Mouse (Mus musculus) regulatory T cell (primary cell): ENCODE data around the gene Syt9.

Experiments
- in situ Hi-C: fragments of 300-600 bp; cut with MboI, MseI; formaldehyde crosslinking; loops from one replicate; pipeline ENCODE4 v1.15.1; 2025; ENCODE audit warnings: high pct_unique_total_duplicates

Syt9 gene

DNA sequence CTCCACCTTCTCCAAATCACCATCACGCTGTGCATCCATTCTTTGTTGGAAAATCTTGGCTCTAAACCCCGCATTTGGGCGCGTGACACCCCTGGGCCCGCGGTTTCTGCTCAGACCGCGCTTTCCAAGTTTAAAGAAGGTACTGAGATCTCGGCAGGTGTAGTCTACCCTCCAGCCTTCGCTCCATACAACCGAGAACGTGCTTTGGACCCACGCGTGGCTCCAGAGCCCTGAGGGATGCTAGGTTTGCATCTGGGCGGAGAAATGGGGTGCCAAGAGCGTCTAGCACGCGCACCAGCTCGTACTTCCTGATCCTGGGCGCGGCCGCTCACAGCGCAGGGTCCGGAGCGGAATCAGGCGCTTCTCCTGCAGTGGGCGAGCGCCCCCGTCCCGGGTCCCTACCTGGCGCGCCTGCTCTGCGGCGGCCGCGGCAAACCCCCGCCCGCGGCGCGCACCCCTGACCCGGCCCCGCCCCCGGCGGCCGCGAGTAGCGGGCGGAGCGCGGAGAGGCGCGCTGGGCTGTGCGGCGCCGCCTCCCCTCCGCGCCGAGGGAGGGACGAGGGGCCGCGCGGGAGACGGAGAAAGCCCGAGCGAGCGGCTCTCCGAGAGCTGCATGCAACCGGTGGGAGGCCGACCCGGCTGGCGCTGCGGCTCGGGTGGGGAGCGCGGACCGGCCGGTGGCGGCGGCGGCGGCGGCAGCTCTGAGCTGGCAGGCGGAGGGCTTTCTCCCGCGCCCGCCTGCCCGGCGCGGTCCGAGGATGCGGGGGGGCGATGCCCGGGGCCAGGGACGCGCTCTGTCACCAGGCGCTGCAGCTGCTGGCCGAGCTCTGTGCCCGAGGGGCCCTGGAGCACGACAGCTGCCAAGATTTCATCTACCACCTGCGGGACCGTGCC, at the start of gene Syt9:
TSS of gene Syt9 (plus strand) at position 497 of the 894 bp plus-strand sequence.
- in situ Hi-C loops = no loop called here

DNA sequence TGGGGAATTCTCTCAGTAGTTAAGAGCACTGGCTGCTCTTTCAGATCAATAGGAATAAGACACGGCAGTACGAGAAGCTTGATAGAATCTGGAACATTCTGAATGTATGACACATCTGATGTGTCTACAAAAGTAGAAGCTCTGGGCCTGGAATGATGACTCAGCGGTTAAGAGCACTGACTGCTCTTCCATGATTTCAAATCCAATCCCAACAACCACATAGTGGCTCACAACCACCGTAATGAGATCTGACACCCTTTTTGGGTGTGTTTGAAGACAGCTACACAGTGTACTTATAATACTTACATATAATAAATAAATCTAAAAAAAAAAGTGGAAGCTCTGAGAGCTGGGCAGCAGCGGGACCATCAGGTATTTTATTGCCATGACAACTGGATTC, 31.5 kb upstream of the Syt9 start:
- in situ Hi-C loops = no loop called here

GRCm38 (mm10) chr7:107339560-107340057, 30.9 kb upstream of the Syt9 start:
- in situ Hi-C loops = no loop called here

DNA sequence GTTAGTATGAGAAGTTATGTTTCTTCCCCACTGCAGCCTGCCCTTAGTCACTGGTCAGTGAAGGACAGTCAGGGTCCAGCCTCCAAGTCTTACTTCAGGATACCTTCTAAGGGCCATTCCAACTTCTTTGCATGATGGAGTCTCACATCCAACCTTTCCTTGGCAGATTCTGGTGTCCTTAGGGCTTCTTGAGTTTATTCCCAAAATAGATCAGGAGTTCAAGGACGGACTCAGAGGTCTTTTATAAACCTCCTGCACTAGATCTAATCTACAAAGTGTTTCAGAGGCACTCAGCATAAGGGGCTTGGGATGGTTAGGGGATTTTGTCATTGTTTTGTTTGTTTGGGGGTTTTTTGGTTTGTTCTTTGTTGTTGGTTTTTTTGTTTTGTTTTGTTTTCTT, 30.3 kb upstream of the Syt9 start:
- in situ Hi-C loops = no loop called here

DNA sequence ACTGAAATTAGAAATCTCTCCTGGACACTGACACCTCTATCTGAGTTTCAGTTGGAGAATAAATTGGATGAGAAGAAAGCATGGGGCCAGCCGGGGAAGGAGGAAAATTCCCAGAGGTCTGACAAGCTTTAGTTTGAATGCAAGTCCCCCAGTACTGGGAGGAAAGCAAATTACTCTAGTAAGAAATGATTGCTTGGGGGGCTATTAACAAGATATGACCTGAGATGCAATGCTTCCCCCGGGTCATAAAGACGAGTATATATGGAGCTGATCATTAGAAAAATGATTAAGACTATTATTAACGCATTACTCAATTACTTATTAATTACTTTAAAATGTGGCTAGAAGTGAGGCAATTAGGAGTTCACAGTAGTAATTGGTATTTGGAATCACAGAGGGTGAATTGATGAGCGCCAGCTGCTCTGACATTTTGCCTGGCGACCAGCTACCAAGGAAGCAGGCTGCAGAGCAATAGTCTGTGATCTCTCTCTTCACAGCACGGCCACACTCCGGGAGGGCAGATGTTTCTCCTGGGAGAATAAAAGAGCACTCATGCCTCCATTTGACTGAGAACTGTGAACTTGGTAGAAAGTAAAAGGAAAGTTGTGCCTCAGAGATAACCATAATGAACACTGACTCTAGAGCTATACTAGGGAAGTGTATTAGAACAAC, 28.9 kb upstream of the Syt9 start:
- in situ Hi-C loops = no loop called here

GRCm38 (mm10) chr7:107349201-107349600, 21.3 kb upstream of the Syt9 start:
- in situ Hi-C loops = no loop called here

DNA sequence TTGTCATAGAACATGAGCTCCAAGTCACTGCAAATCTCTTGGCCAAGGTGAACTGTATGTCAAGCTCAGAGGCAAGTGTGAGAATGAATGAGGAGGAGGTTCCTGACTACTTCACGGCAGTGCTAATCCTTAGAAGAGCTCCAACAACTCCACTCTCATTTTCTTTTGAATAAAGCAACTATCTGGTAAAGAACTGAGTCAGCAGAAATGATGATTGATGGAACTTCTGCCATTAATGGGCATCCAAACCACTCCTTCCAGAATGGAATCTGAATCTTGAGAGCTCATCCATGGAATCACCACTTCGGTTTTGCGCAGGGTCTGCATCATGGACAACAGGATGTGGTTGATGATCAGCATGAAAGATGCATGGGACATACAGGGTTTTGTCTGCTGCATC, 8.4 kb upstream of the Syt9 start:
- in situ Hi-C loops = no loop called here

DNA sequence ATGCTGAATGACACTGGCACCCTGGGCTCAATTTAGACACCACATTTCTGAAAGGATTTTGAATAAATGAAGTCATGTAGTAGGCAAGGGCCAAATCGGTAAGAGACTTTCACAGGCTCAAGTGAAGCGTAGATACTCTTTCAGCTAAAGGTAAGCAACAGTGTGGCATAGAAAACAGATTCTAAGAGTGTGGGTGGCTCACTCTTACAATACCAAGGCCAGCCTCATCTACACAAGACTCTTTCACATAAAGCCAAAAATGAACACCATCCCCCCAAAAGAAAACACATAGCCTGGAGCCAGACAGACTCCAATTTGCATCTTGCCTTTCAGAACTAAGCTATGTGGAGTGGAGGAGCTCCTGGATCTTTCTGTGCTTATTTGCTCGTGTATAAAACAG, 7.9 kb upstream of the Syt9 start:
- in situ Hi-C loops = no loop called here

GRCm38 (mm10) chr7:107371126-107371920, 795 bp downstream of the Syt9 start:
- in situ Hi-C loops = no loop called here

DNA sequence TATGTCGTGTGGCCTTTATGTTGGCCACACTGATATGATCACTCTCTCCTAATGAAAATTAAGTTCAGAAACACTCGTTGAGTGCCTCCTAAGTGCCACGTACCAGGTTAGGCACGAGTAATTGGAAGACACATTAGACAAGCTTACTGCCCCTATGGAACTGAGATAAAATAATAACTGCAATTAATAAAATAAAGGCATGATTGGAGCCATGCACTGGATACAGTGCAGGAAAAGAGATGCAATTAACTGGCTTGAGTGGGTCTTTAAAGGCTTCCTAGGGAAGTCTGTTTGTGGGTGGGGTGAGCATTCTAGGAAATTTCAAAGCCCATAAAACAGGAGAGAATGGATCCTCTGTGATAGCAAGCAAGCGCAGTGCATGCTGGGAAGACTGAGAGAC, 10.0 kb downstream of the Syt9 start:
- in situ Hi-C loops = no loop called here

GRCm38 (mm10) chr7:107389604-107390003, 19.1 kb downstream of the Syt9 start:
- in situ Hi-C loops = no loop called here

GRCm38 (mm10) chr7:107392749-107393148, 22.2 kb downstream of the Syt9 start:
- in situ Hi-C loops = no loop called here

DNA sequence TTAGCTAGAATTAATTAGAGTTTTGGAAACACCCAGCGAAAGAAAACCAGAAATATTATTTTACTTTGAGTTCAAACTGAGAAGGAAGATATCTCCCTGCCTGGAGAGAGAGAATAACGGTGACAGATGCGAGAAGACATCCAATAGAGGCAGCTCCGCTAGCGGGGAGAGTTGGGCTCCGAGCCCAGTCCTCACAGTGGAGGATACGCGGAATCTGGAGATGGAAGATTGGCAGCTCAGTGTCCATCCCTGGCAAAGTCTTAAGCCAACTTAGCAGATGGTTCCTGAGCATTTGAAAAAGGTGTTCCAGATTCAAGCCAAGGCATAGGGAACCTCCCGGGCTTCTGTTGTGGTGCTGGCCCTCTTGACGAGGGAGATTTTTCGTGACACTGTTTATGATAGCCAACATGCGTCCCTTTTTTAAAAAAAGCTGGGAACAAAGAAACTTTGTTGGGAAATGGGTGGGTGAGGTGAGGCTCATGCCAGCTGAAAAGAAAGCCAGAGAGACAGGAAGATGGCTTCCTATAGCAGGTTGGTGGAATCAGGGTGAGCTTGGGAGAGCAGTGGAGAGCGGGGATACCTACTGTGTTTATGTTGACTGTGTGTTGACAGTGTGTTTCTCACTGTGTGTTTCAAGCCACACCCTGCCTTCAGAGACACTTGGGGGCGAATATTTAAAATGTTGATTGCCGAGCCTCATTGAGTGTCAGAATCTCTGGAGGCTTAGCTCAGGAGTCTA, 29.7 kb downstream of the Syt9 start:
- in situ Hi-C loops = no loop called here

GRCm38 (mm10) chr7:107403261-107403660, 32.7 kb downstream of the Syt9 start:
- in situ Hi-C loops = no loop called here

GRCm38 (mm10) chr7:107414928-107415327, 44.4 kb downstream of the Syt9 start:
- in situ Hi-C loops = no loop called here

GRCm38 (mm10) chr7:107417043-107417850, 46.7 kb downstream of the Syt9 start:
- in situ Hi-C loops = no loop called here

GRCm38 (mm10) chr7:107437381-107437780, 66.9 kb downstream of the Syt9 start:
- in situ Hi-C loops = no loop called here

DNA sequence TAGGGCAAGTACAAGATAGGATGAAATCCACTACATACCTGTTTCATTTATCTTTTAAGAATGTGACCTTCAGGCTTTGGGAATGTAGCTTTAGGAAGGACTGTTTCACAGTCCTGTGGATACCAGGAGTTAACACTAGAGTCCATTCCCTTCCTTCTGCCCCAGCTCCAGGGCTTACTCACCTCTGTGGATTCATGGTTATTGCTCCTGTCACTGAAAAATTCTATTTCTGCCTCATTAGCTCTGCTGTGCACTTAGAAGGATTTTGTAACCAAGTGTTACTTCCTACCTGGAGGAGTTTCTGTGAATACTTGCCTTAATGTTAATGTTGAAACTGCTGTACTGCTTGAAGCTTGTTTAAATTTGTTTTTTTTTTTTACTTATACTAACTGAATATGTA, 74.1 kb downstream of the Syt9 start:
- in situ Hi-C loops = no loop called here

DNA sequence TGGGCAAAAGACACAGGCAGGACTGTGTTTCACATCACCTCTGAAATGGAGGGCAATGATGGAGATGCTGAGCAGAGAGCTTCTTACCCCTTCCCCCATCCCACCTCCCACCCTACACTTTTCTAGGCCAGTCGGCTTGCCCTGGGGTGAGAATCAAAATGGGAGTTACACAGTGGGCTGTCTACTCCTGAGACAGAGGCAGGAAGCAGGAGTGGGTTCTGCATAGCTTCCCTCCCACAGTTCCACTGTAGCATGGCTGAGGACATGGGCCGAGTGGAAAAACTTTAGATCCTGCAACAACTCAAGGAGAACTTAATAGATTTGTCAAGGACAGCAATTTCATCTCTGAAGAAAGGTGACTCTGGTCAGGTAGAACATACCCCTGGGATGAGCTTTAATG, 84.1 kb downstream of the Syt9 start:
- in situ Hi-C loops = no loop called here

DNA sequence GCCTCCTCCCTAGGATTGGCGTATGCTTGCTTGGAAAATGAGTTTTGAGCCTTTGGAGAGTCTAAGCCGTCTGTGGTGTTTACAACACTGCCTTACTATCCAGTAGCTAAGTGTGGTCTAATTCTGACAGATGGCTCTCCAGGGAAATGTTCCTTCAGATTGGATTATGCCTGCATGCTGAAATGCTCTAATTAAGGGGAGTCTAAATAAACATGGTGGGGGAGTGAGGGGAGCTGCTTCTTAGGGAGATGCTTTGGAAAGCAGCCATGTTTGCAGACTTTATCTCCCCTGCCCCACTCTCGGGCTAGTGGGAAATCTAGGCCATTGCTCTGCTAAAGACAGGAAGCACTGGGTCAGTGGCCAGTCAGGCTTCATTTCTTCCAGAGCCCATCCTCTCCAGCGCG, 84.6 kb downstream of the Syt9 start:
- in situ Hi-C loops = no loop called here

GRCm38 (mm10) chr7:107461167-107461566, 90.6 kb downstream of the Syt9 start:
- in situ Hi-C loops = no loop called here
